Mouse (Mus musculus): ENCODE results near the gene Tbx2. TPM values are rescaled to one million over a fixed set of nuclear protein-coding genes. Genes with fewer than 3 reads are reported as not detected.

Gene Tbx2
- total RNA-seq (2021) = 10 to 100 TPM; 63.3 TPM
- long read RNA-seq, experiment 1, transcript Tbx2-201 (7 exons, 3,626 nt) = major isoform, 93 of 129 reads
- long read RNA-seq, experiment 1, partial matches to known transcripts = 30 of 129 reads
- long read RNA-seq, experiment 1, other reads (novel, unspliced or antisense) = 6 of 129 reads
- long read RNA-seq, experiment 2, transcript Tbx2-201 (7 exons, 3,626 nt) = major isoform, 173 of 236 reads
- long read RNA-seq, experiment 2, partial matches to known transcripts = 30 of 236 reads
- long read RNA-seq, experiment 2, other reads (novel, unspliced or antisense) = 33 of 236 reads

DNA sequence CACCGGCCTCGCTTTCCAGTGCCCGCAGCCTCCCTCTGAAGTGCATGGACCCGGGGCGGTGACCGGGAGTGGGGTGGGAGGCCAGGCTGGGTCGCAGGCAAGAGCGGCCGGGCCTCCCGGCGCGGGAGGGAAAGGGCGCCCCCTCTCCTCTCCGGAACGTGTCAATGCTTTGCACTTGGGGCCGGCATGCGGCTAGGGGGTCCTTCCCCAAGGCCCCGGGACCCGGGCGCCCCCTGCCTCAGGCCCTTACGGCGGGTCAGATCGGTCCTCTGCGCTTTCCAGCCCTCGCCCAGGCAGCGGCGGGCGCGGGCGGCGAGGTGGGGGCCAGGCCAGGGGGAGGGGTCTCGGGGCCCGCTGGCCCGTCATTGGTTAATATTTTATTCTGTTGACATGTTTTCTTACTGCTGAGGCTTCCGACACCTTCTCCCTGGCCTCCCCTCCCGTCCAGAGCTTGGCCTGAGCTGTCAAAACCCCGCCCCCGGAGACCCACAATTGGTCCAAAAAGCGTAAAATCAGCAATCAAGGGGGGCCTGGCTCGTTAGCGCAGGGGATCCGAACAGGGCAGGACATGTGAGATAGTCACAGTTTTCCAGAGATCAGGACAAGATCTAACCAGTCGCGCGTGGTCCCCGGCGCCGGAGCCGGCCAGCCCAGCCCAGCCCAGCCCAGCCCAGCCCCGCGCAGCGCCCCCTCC is at the start of gene Tbx2:
Gene Tbx2, plus strand, starts transcription at position 321 of the 694 bp plus-strand sequence.
- peak; percentile 63 to 73 for DNase-seq (ENCODE audit: low spot score in 2 of 2)

DNA sequence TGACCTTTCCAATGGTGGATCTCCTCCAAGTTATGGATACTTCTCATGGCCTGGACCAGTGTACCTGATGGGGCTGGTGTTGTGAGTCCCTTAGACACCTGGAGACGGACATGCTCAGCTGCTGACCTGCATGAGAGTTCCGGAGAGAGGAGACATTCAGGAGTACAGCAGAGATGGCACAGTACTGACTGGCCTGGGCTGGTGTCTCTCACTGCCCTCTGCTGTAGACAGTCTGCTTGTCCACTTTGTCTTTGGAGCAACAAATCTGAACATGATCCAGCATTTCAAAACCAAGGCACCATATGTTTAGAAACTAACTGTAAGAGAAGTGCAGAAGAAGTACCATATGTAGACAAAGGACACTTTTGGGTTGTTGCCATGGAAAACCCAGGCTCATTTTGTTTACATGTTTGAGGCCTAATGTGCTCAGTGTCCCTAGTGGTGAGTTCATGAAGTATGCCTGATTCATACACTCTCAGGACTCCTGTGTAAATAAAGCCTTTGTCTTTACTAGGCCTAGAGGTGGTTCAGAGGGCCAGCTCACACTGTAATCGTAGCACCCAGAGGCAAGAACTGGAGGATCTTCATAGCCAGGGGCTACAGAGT is 46.1 kb upstream of the Tbx2 start:
- DNase-seq (ENCODE audit: low spot score in 2 of 2) = no peak

DNA sequence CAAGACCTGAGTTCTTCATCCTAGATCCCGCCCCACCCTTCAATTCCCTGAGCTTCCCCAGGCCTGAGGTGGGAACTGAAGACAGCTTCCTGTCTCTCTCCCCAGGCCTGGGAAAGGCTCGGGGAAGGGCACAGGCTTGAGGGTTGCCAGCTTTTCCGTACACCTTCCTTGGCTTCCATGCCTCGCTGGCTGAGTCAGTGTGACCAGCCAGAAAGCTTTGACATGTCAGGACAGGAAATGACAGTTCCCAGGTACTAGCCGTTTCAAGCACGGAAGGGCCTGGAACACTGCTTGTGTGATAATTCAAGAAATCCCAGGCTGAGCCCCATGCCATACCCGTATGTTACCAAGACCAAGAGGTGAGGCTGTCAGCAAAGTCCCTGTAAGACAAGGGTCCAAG is 42.6 kb upstream of the Tbx2 start:
- no peak for DNase-seq (ENCODE audit: low spot score in 2 of 2)

DNA sequence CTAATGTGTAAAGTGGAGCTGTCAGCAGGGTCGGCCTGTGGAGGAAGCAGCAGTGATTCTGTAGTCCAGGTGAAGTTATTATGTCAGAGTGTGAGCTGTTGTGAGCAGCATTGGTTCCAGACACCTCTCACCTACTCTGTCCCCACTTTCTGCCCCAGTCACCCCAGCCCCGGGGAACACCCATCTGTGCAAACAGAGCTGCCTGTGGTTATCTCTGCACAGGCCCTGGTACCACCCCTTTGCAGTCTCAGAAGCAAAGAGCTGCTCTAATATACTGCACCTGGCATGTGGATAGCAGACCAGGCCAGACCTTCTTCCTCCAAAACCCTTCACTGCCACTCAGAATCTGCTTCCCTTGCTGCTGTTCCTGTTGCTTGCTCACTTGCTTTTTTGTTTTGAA is 42.1 kb upstream of the Tbx2 start:
- no peak for DNase-seq (ENCODE audit: low spot score in 2 of 2)

DNA sequence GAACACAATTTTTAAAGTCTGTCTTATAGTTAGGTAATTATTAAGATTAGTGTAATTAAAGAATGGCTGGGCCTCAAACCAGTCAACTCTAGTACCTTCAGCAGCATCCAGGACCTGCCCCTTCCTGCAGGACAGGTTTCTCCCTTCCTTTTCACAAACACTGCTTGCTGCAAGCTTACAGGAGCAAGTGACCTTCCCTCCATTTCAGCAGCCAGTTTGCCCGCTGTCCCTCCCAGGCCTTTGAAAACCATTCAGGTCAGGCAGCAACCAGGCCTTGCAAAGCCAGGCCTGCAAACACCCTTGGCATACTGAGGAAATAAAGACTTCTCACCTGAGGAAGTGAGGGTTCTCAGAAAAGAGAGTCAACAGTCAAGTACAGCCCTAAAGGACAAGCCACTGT is 41.1 kb upstream of the Tbx2 start:
- no peak for DNase-seq (ENCODE audit: low spot score in 2 of 2)

DNA sequence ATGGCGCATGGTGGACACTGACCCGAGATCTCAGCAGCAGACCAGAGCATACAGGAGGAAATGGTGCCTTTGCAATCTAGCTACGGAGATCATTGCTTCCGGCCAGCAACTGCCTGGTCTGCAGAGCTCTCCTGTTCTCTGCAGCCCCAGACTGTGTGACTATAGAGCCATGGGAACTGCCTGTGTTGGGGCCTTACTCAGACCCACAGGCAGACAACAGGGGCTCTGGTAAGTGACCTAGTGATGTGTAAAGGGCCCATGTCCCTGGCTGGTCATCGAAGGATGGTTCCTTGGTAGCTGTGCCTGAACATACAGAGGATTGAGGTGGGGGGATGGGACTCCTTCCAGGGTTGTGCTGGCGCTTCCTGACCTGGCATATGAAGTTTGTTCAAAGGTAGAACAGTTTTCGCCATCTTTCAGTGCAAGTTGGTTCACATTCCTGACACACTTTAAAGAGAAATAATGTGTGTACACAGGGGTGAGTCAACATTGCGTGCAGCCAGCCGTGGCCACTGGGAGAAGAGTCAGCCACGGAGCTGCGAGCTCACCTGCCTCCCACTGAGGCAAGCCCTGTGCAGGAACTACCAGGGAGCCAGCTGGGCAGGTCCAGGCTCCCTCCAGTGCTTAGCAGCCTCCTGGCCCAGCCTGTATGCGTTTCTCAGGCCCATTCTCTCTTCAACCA is 39.7 kb upstream of the Tbx2 start:
- no peak for DNase-seq (ENCODE audit: low spot score in 2 of 2)

DNA sequence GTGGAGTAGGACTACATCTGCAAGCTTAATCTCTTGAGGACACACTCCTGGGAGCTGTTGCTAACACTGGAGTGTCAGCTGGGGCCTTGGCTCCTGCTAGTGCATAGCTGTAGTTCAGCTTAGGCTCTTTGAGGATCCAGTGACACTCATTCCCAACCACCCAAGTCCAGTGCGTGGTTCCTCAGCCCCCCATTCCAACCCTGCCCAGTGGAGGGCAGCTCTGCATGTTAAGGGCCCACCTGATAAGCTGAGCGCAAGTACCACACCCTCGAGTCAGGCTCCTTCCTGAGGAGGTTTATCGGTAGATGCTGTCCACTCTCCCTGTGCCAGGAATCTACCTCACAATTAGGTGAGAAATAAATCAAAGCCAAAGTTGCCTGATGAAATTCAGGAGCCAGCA is 32.9 kb upstream of the Tbx2 start:
- no peak for DNase-seq (ENCODE audit: low spot score in 2 of 2)

DNA sequence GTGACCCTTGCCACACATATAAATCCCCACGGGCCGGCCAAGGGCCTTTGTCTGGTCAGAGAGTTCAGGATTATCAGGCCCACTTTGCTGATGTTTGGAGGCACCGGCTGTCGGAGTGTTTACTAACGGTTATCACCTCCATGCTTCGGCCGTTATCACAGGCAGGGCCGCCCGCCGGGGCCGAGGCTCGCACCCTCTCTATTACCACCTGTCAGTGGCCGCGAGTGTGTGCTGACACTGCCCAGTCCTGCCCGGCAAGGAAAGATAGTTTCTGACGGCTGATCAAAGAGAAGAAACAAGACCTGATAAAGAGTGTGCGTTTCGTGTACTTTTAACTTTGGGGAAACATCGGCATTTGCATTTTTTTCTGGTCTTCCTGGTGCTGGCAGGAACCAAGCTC is 32.5 kb upstream of the Tbx2 start:
- no peak for DNase-seq (ENCODE audit: low spot score in 2 of 2)

DNA sequence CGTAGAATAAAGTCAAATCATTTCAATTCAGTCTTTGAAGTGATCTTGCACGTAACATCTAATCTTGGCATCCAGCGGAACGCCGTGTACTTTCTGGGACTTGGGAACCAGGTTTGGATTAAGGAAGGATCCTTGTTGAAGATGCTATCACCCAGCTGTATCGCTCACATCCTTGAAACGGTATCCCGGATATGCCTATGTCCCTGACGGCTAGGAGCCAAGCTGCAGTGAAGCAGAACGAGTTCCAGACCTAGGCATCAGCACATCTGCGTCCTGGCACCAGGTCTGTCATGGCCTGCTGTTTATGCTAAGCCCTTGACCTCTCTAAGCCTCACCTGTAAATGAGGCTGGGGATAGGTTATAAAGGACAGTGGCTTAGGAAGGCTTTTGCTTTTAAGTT is 32.0 kb upstream of the Tbx2 start:
- DNase-seq (ENCODE audit: low spot score in 2 of 2) = no peak

DNA sequence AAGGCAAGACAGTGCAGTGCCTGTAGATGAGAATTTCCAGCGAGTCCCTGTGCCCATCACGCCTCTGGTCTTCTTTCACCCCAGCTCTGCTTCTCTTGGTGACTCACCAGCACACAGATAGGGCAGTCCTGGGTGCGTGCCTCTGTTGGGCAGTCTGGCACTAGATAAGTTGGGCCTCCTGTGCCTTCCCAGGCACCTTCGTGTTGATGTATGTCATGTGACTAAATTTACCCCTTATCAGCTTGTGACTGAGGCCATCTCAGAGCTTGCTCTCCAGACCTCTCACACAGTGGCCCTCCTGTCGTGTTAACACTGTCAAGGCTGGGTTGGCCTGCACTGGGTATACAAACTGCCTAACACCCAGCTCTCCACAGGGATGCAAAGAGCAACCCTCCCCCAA is 28.3 kb upstream of the Tbx2 start:
- no peak for DNase-seq (ENCODE audit: low spot score in 2 of 2)

DNA sequence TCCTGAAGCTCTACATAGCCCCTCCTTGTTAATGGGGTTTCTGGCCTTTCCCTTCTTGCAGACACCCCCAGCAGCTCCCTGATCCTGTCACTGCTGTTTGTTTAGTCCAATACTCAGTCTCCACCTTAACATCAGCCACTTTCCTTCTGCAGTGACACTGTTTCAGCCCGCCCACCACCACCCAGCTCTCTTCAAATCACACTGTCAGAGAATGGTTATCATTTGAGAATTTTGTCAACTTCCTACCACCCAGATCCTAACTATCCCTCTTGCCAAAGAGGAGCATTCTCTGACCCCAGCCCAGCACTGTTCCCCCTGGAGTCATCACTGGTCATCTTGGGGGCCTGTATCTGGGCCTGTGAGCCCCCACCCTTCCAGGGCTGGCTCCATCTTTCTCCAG is 26.6 kb upstream of the Tbx2 start:
- no peak for DNase-seq (ENCODE audit: low spot score in 2 of 2)

DNA sequence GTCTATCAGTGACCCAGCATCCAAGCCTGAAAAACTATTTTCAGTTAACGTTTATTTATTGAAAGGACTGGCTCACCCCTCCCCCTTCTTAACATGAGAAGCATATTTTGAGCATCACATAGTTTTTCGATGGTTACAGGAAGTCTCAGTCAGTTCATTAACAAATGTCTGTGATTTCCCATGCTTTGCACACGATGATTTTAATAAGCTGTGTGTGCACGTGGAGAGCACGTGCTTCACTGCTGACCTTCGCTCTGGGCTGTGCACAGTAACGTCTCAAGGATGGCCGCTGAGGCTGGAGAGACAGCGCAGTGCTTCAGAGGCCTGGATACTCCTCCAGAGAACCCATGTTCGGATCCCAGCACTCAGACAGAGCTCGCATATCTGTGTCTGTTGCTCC is 25.0 kb upstream of the Tbx2 start:
- DNase-seq (ENCODE audit: low spot score in 2 of 2) = no peak

DNA sequence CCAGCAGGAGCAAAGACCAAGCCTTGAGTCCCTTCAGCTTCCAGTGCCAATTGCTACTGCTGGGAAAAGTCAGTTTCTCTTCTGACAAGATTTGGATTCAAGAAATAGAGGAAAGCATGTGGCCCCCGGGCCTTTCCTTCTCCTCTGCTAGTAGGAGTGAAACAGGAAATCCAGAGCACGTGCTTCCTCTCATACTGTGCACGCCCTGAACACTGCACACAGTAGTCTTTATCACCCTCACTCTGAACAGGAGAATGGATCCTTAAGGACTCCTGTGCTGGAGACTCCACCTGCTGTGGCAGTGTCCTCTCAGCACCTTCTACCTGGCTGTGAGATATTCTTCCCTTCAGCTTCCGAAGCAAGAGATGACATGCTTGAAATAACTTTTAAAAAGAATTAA is 21.1 kb upstream of the Tbx2 start:
- DNase-seq (ENCODE audit: low spot score in 2 of 2) = no peak

DNA sequence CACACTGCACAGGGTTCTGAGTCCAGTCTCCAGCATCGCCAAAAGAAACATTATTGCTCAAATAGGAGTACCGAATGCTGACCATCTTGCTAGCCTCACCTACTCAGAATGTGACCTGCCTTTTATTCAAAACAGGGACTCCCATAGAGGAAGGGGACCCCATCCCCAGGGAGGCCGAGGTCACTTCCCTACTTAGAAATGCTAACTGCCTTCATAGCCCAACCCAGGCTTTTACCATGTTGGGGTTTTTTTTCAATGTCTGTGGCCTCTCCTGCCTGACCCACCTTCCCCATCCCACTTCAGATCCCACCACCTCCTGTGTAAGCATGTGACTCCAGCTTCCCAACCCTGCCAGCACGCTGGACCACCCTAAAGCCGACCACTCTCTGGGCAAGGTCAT is 20.7 kb upstream of the Tbx2 start:
- no peak for DNase-seq (ENCODE audit: low spot score in 2 of 2)

DNA sequence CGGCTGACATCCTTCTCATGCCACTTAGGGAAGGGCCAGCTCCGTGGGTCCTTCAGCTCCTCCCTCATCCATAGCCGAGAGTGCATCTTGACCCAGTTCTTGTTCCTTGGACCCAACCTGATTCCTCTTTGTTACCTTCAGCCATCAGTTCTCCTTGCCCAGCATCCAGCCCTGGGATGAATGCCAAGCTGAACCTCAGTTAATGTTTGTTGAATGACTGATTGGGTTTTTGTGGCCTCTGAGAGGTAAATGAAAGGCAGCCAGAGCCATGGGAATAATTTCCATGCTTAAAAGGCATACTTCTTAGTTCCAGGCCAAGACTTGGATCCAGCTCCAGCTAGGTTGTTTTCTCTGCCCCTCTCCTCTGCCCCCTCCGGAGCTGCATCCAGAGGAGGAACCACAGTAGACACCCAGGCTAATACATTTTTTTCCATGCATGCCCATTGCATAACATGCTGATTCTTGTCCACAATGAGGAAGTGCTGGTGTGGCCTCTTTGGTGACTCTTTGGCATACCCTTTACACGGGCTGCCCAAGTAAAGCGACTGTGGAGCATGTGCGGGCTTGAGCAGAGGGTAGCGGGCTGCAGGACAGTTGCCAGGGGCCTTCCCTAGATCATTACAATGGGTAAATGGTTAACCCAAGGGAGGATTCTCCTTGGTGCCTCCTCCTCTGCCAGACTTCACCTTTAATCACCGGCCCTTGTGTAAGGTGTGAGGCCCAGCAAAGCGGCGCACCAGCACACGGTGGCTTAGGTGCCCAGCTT is 20.0 kb upstream of the Tbx2 start:
- DNase-seq (ENCODE audit: low spot score in 2 of 2) = no peak

DNA sequence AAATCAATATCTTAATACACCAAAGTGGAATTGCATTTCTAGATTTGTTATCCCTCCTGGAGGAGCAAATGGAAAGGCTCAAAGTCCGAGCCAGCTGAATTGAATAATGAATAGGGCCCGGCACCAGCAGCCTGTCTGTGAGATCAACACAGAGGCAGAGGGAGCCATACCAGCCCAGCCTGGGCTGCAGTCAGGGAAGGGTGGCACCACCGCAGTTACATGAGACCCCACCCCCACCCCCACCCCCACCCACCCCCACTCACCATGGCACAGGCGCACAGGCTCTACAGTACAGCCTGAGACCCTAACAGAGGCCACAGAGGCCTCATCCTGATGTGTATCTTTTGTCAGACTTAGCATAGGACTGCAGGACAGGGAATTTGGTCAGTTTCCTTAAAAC is 17.7 kb upstream of the Tbx2 start:
- DNase-seq (ENCODE audit: low spot score in 2 of 2) = no peak

DNA sequence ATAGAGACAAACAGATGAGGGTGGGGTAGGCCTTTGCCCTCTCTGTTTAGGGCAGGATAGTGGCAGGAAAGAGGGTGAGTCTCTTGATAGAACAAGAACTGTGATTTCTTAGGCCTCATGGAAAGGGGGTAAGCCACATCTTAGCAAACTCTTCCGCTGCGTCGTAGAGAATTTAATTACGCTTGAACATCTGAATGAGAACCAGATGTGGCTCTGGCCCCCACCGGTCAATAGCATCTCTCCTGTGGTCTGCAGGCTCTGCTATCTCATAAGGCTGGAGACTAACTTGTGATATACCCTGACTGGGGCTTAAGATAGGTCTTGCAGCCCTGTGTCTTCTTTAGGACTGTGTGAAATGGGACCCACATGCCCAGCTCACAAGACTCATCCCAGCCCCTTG is 15.9 kb upstream of the Tbx2 start:
- DNase-seq (ENCODE audit: low spot score in 2 of 2) = no peak

DNA sequence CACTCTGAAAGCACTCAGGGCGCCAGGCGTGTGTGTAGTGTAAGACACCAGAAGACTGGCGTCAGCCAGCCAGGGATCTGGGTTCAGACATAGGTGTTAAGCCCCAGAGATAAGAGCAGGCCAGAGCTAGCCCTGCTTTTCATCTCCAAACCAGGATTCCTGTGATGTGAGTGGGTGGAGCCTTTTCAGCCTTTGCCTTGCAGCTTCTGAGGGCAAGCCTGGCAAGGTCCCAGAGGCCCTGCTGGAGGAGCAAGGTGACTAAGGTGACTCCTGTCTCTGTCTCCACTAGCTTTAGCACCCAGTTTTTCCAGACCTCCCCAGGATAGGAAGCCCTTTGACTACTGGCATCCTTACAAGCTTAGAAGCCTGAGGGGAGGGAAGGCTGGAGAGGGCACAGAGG is 13.9 kb upstream of the Tbx2 start:
- no peak for DNase-seq (ENCODE audit: low spot score in 2 of 2)

DNA sequence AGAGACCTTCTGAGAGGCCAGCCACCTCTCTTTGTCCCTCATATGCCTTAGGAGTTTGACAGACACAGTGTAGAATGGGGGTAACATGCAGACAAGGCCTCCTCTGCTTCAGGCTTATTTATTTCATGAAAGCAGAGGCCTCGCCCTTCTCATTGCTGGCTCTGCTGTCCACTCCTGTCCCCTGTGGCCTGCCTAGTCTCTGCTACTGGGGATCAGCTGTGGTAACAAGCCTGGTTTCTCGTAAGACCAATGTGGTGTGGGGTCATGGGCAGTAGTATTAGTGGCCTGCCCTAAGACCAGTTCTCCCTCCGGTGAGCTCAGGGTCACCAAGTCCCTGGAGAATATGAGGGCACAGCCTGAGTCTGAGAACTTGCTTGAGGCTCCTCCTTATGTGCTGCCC is 11.4 kb upstream of the Tbx2 start:
- no peak for DNase-seq (ENCODE audit: low spot score in 2 of 2)

DNA sequence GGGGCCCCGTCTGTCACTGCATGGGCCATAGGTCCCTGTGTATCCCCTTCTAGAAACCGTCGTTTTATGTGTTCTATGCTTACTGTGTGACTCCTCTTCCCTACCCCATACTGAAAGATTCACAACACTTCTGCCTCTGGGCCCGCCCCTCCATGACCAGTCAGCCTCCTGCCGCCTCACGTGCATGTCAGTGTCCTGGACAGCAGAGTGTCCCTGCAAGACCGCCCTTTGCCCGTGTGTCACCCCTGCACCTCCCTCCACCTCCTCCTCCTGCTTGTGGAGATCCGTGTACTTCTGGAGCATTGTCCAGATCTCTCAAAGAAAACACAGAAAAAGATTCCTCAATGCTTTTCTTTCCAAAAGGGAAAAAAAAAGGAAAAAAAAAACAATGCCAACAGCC is 10.7 kb upstream of the Tbx2 start:
- no peak for DNase-seq (ENCODE audit: low spot score in 2 of 2)

DNA sequence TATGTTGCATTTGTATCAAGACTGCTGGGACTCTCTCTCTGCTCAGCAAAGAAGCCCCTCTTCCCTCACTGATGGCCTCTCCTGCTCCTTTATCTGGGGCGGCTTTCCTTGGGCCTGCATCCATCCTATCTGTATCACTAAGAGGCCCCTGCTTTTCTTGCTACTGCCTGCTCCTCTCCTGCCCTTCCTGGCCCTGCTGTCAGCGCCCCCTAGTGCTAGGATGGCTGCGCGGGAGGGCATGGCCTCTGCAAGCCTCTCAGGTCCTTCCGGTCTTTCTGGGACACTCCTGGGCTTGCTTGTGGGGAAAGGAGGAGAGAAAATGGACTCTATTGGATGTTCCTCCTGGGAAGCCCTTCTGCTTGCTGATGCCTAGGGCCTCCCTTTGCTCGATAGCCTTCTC is 9.2 kb upstream of the Tbx2 start:
- DNase-seq (ENCODE audit: low spot score in 2 of 2) = peak; percentile 71 to 85
